Mouse (Mus musculus) MEL (cell line): ENCODE data around the gene Ttc30a1. TPM values are rescaled to one million over a fixed set of nuclear protein-coding genes. Genes with fewer than 3 reads are reported as not detected.

Experiments used
- DNase-seq: peaks from one replicate; pipeline ENCODE4 v3.0.0; 2011; ENCODE audit warnings: low read depth, low spot score
- H3K27ac ChIP-seq: 2 replicates; pipeline ENCODE4 v1.5.1; 2012; ENCODE audit warnings: low read depth, mild to moderate bottlenecking, control low read depth, low read length, moderate library complexity; ENCODE audit not compliant: control insufficient read depth
- H3K27me3 ChIP-seq, 2 experiments: fragments of 150-350 bp in 1 of 2; sonication (generic) in 1 of 2; 2 replicates each; pipeline ENCODE4 v1.6.1; 2012; ENCODE audit warnings: low read length in 2 of 2, mild to moderate bottlenecking in 2 of 2, improper control_type of control experiment in 1 of 2, moderate library complexity in 1 of 2; ENCODE audit not compliant: insufficient read depth in 2 of 2, control insufficient read depth in 1 of 2
- H3K36me3 ChIP-seq, 2 experiments: 2 replicates each; pipeline ENCODE4 v1.6.1; 2012 to 2014; ENCODE audit warnings: low read length in 2 of 2, improper control_type of control experiment in 1 of 2, inconsistent platforms in 1 of 2, mild to moderate bottlenecking in 1 of 2; ENCODE audit not compliant: insufficient read depth in 2 of 2, control insufficient read depth in 1 of 2
- H3K4me1 ChIP-seq, 2 experiments: fragments of 150-350 bp in 1 of 2; sonication (generic) in 1 of 2; 2 replicates each; pipeline ENCODE4 v1.6.1; 2012; ENCODE audit warnings: low read length in 2 of 2, improper control_type of control experiment in 1 of 2, mild to moderate bottlenecking in 1 of 2; ENCODE audit not compliant: insufficient read depth in 2 of 2, control insufficient read depth in 1 of 2
- H3K4me3 ChIP-seq, 2 experiments: fragments of 150-350 bp in 1 of 2; sonication (generic) in 1 of 2; 2 replicates each; pipeline ENCODE4 v1.5.1; 2012; ENCODE audit warnings: low read depth in 2 of 2, low read length in 2 of 2, mild to moderate bottlenecking in 2 of 2, moderate library complexity in 2 of 2, control low read depth in 1 of 2, improper control_type of control experiment in 1 of 2; ENCODE audit not compliant: control insufficient read depth in 1 of 2, insufficient read depth in 1 of 2
- H3K79me2 ChIP-seq: 2 replicates; pipeline ENCODE4 v1.6.1; 2012; ENCODE audit warnings: mild to moderate bottlenecking, low read length, moderate library complexity; ENCODE audit not compliant: control insufficient read depth, poor library complexity, insufficient read depth
- H3K9ac ChIP-seq: 2 replicates; pipeline ENCODE4 v1.6.1; 2012; ENCODE audit warnings: low read depth, mild to moderate bottlenecking, control low read depth, low read length, moderate library complexity; ENCODE audit not compliant: control insufficient read depth, poor library complexity, severe bottlenecking
- H3K9me3 ChIP-seq: fragments of 150-350 bp; sonication (generic); replicated peaks from 2 replicates; pipeline ENCODE4 v1.6.1; 2012; ENCODE audit warnings: mild to moderate bottlenecking, low read length, improper control_type of control experiment, moderate library complexity; ENCODE audit not compliant: insufficient read depth
- BHLHE40 ChIP-seq: IDR thresholded peaks from 2 replicates; pipeline ENCODE4 v1.6.1; 2012; ENCODE audit warnings: low read depth, mild to moderate bottlenecking, inconsistent platforms, low read length, improper control_type of control experiment, borderline replicate concordance
- CHD2 ChIP-seq: IDR thresholded peaks from 2 replicates; pipeline ENCODE4 v1.6.1; 2011; ENCODE audit warnings: low read length, improper control_type of control experiment
- CTCF ChIP-seq, 3 experiments: IDR thresholded peaks in 2 of 3; conservative IDR thresholded peaks in 1 of 3; 2 replicates each; pipeline ENCODE4 v1.5.1; 2011 to 2012; ENCODE audit warnings: low read length in 3 of 3, low read depth in 2 of 3, mild to moderate bottlenecking in 2 of 3, improper control_type of control experiment in 1 of 3, inconsistent platforms in 1 of 3, mixed read lengths in 1 of 3, moderate library complexity in 1 of 3; ENCODE audit not compliant: control insufficient read depth in 1 of 3, insufficient read depth in 1 of 3, poor library complexity in 1 of 3, severe bottlenecking in 1 of 3
- E2F4 ChIP-seq: IDR thresholded peaks from 2 replicates; pipeline ENCODE4 v1.6.1; 2011; ENCODE audit warnings: low read depth, low read length, improper control_type of control experiment, borderline replicate concordance
- ELF1 ChIP-seq: IDR thresholded peaks from 2 replicates; pipeline ENCODE4 v1.6.1; 2014; ENCODE audit warnings: low read depth, mild to moderate bottlenecking, inconsistent platforms, low read length, improper control_type of control experiment, moderate library complexity
- EP300 ChIP-seq, 2 experiments: IDR thresholded peaks; 2 replicates each; pipeline ENCODE4 v1.6.1; 2011; ENCODE audit warnings: improper control_type of control experiment in 2 of 2, low read length in 2 of 2, low read depth in 1 of 2, mild to moderate bottlenecking in 1 of 2
- ETS1 ChIP-seq: IDR thresholded peaks from 2 replicates; pipeline ENCODE4 v1.6.1; 2012; ENCODE audit warnings: low read depth, mild to moderate bottlenecking, inconsistent platforms, low read length, improper control_type of control experiment, moderate library complexity
- HCFC1 ChIP-seq: IDR thresholded peaks from 2 replicates; pipeline ENCODE4 v1.6.1; 2012; ENCODE audit warnings: low read depth, mild to moderate bottlenecking, inconsistent platforms, low read length, improper control_type of control experiment, moderate library complexity
- MAX ChIP-seq: IDR thresholded peaks from 2 replicates; pipeline ENCODE4 v1.6.1; 2011; ENCODE audit warnings: low read length, improper control_type of control experiment
- MYC ChIP-seq: IDR thresholded peaks from 2 replicates; pipeline ENCODE4 v1.6.1; 2011; ENCODE audit warnings: low read depth, mild to moderate bottlenecking, low read length, improper control_type of control experiment, moderate library complexity
- NELFE ChIP-seq: IDR thresholded peaks from 2 replicates; pipeline ENCODE4 v1.6.1; 2011; ENCODE audit warnings: low read depth, low read length, improper control_type of control experiment
- POLR2AphosphoS5 ChIP-seq: IDR thresholded peaks from 2 replicates; pipeline ENCODE4 v1.6.1; 2012; ENCODE audit warnings: low read depth, borderline replicate concordance, mild to moderate bottlenecking, inconsistent platforms, low read length, moderate library complexity, mixed read lengths
- RAD21 ChIP-seq: IDR thresholded peaks from 2 replicates; pipeline ENCODE4 v1.6.1; 2011; ENCODE audit warnings: mild to moderate bottlenecking, low read depth, low read length, improper control_type of control experiment
- SMC3 ChIP-seq: IDR thresholded peaks from 2 replicates; pipeline ENCODE4 v1.6.1; 2011; ENCODE audit warnings: low read depth, low read length, improper control_type of control experiment
- TAL1 ChIP-seq: IDR thresholded peaks from 2 replicates; pipeline ENCODE4 v1.6.1; 2012; ENCODE audit warnings: mild to moderate bottlenecking, inconsistent platforms, low read length, moderate library complexity, mixed read lengths
- TBP ChIP-seq: IDR thresholded peaks from 2 replicates; pipeline ENCODE4 v1.8.0; 2011; ENCODE audit warnings: low read depth, low read length, improper control_type of control experiment
- UBTF ChIP-seq: IDR thresholded peaks from 2 replicates; pipeline ENCODE4 v1.6.1; 2012; ENCODE audit warnings: low read depth, mild to moderate bottlenecking, inconsistent platforms, low read length, improper control_type of control experiment, moderate library complexity, borderline replicate concordance; ENCODE audit not compliant: insufficient read depth
- USF1 ChIP-seq: IDR thresholded peaks from 2 replicates; pipeline ENCODE4 v1.6.1; 2014; ENCODE audit warnings: low read depth, mild to moderate bottlenecking, inconsistent platforms, low read length, improper control_type of control experiment, moderate library complexity
- USF2 ChIP-seq, 2 experiments: IDR thresholded peaks; 2 replicates each; pipeline ENCODE4 v1.6.1; 2011 to 2012; ENCODE audit warnings: improper control_type of control experiment in 2 of 2, low read length in 2 of 2, borderline replicate concordance in 1 of 2, inconsistent platforms in 1 of 2, low read depth in 1 of 2, mild to moderate bottlenecking in 1 of 2; ENCODE audit not compliant: insufficient read depth in 1 of 2
- ZC3H11A ChIP-seq: IDR thresholded peaks from 2 replicates; pipeline ENCODE4 v1.6.1; 2012; ENCODE audit warnings: low read depth, mild to moderate bottlenecking, inconsistent platforms, low read length, improper control_type of control experiment
- ZKSCAN1 ChIP-seq: IDR thresholded peaks from 2 replicates; pipeline ENCODE4 v1.6.1; 2012; ENCODE audit warnings: low read depth, mild to moderate bottlenecking, inconsistent platforms, low read length, improper control_type of control experiment, moderate library complexity
- ZMIZ1 ChIP-seq: IDR thresholded peaks from 2 replicates; pipeline ENCODE4 v1.6.1; 2012; ENCODE audit warnings: low read depth, mild to moderate bottlenecking, inconsistent platforms, low read length, improper control_type of control experiment, moderate library complexity
- ZNF384 ChIP-seq: IDR thresholded peaks from 2 replicates; pipeline ENCODE4 v1.6.1; 2012; ENCODE audit warnings: low read depth, mild to moderate bottlenecking, inconsistent platforms, low read length, improper control_type of control experiment
- polyA plus RNA-seq, 2 experiments: library from polyadenylated mRNA; stranded (reverse) in 1 of 2; unstranded in 1 of 2; fragments of >175 nt in 1 of 2; fragments of >200 nt in 1 of 2; gene quantifications; 2 replicates each; pipeline versions ENCODE4 v1.2.1 to v1.2.4; 2012; ENCODE audit warnings: low replicate concordance in 2 of 2, low read depth in 1 of 2; ENCODE audit not compliant: insufficient read length in 2 of 2, insufficient read depth in 1 of 2, missing spikeins in 1 of 2
- total RNA-seq: library from RNA; depleted of rRNA; stranded (reverse); fragments of 300-350 nt; gene quantifications from 2 replicates; pipeline ENCODE4 v1.2.3, GENCODE M21; 2012

The Ttc30a1 gene
- total and polyA plus RNA-seq, 3 experiments: not detected

- TF ChIP-seq CHD2 (no peak), ZMIZ1 (no peak), ZNF384 (no peak), MYC (no peak), ELF1 (no peak), UBTF (no peak), POLR2AphosphoS5 (no peak), EP300 (IDR thresholded peaks at IDR 0.05; ENCODE audit: low read depth in 1 of 2, low read length in 2 of 2) (no peak), ETS1 (no peak), BHLHE40 (no peak), USF1 (no peak), NELFE (no peak), TAL1 (no peak), USF2 (IDR thresholded peaks at IDR 0.05; ENCODE audit: borderline replicate concordance in 1 of 2, insufficient read depth in 1 of 2, low read depth in 1 of 2, low read length in 2 of 2) (no peak), MAX (no peak), HCFC1 (no peak), ZKSCAN1 (no peak)
- TF ChIP-seq, all 39 proteins: peak for 5
These were observed 16.8 kb downstream of the Ttc30a1 start (continued) for GRCm38 (mm10) chr2:75964972-75965371.

- Histone ChIP-seq H3K27me3 (no peaks in the 10 kb centered on the region), H3K9ac (peak overlapping the region; percentile 42), H3K9me3 (no peaks in the 10 kb centered on the region), H3K79me2 (no peaks in the 10 kb centered on the region), H3K27ac (no peak overlapping the region), H3K36me3 (no peaks in the 10 kb centered on the region), H3K4me3 (peak overlapping the region; percentile 61 to 66), H3K4me1 (no peaks in the 10 kb centered on the region; a peak in 1 of 4 replicates)
- TF ChIP-seq ZC3H11A (peak; percentile 56), E2F4 (no peak), TBP (no peak), RAD21 (peak; percentile 60), CTCF (IDR thresholded peaks at IDR 0.05 in 2 of 3, conservative IDR thresholded peaks at IDR 0.05 in 1 of 3; ENCODE audit: control insufficient read depth in 1 of 3, insufficient read depth in 1 of 3, low read depth in 2 of 3, low read length in 3 of 3, poor library complexity in 1 of 3, severe bottlenecking in 1 of 3) (peak; percentile 42 to 74 (median 64)), SMC3 (peak; percentile 71)
- DNase-seq: peak; percentile 73
These were observed 17.3 kb downstream of the Ttc30a1 start for GRCm38 (mm10) chr2:75964512-75964911.
